Mouse (Mus musculus): ENCODE measurements around the gene Aup1. TPM values are rescaled to one million over a fixed set of nuclear protein-coding genes. Genes with fewer than 3 reads are reported as not detected.

The Aup1 gene
- polyA plus RNA-seq, 1 experiment from 2014 or later, result 112 TPM

GRCm38 (mm10) chr6:83068706-83069487 lies 14.6 kb downstream of the Aup1 start:
- H3K9me3 ChIP-seq (ENCODE audit: control insufficient read depth, low read length), result no peaks in the 10 kb centered on the region
- no peaks in the 10 kb centered on the region for H3K36me3 ChIP-seq (ENCODE audit: control insufficient read depth, insufficient read depth, low read length)
- H3K4me2 ChIP-seq (replicated peaks; ENCODE audit: low read depth, low read length), result 0 out of 2 replicates have a peak overlapping the region, but pooled peaks have one; percentile 2
- no peak overlapping the region for H3K27ac ChIP-seq (ENCODE audit: low read depth, low read length)
- H3K4me3 ChIP-seq (ENCODE audit: low read depth, low read length), result peak overlapping the region; percentile 22
- under 1% methylated on average over 81 of the region's 81 CpGs for WGBS
- no peak overlapping the region for H3K9ac ChIP-seq (ENCODE audit: low read depth, low read length)
- H3K27me3 ChIP-seq (ENCODE audit: control insufficient read depth, insufficient read depth, low read length), result peaks cover 95% of the 10 kb centered on the region
- DNase-seq (ENCODE audit: low spot score) (peak; percentile 63), ATAC-seq (ENCODE audit: low FRiP score) (no peak)
- H3K4me1 ChIP-seq (replicated peaks; ENCODE audit: control insufficient read depth, insufficient read depth, low read length), result peaks cover 10% of the 10 kb centered on the region

GRCm38 (mm10) chr6:83069488-83070246 lies 15.3 kb downstream of the Aup1 start:
- no peak overlapping the region for H3K9ac ChIP-seq (ENCODE audit: low read depth, low read length)
- 0 out of 2 replicates have a peak overlapping the region, but pooled peaks have one; percentile 12 for H3K4me2 ChIP-seq (replicated peaks; ENCODE audit: low read depth, low read length)
- ATAC-seq (ENCODE audit: low FRiP score), result no peak
- no peak overlapping the region for H3K27ac ChIP-seq (ENCODE audit: low read depth, low read length)
- H3K4me3 ChIP-seq (ENCODE audit: low read depth, low read length), result peak overlapping the region; percentile 2; the same call in 1 of the 2 replicates
- peaks cover 96% of the 10 kb centered on the region for H3K27me3 ChIP-seq (ENCODE audit: control insufficient read depth, insufficient read depth, low read length)
- H3K9me3 ChIP-seq (ENCODE audit: control insufficient read depth, low read length), result no peaks in the 10 kb centered on the region
- DNase-seq (ENCODE audit: low spot score), result peak; percentile 62
- WGBS, result under 1% methylated on average over 65 of the region's 69 CpGs
- peaks cover 10% of the 10 kb centered on the region for H3K4me1 ChIP-seq (replicated peaks; ENCODE audit: control insufficient read depth, insufficient read depth, low read length)
- H3K36me3 ChIP-seq (ENCODE audit: control insufficient read depth, insufficient read depth, low read length), result no peaks in the 10 kb centered on the region

DNA sequence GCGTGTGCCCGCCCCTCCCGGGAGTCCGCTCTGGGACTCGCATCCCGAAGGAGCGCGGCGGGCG lies 15.8 kb downstream of the Aup1 start, which contains the start of gene Tlx2:
TSS of gene Tlx2 (minus strand) at position 47 of the 64 bp plus-strand sequence.
- H3K9ac ChIP-seq (ENCODE audit: low read depth, low read length), result no peak within 1 kb of the TSS
- 0% methylated on average over 4 of the region's 10 CpGs for WGBS
- H3K4me3 ChIP-seq (ENCODE audit: low read depth, low read length), result peak within 1 kb of the TSS; percentile 22; the same call in 1 of the 2 replicates
- H3K4me2 ChIP-seq (replicated peaks; ENCODE audit: low read depth, low read length), result 0 out of 2 replicates have a peak within 1 kb of the TSS, but pooled peaks have one; percentile 12
- peaks cover 10% of the 10 kb centered on the region for H3K4me1 ChIP-seq (replicated peaks; ENCODE audit: control insufficient read depth, insufficient read depth, low read length)
- no peak for ATAC-seq (ENCODE audit: low FRiP score)
- peaks cover 94% of the 10 kb centered on the region for H3K27me3 ChIP-seq (ENCODE audit: control insufficient read depth, insufficient read depth, low read length)
- no peaks in the 10 kb centered on the region for H3K36me3 ChIP-seq (ENCODE audit: control insufficient read depth, insufficient read depth, low read length)
- H3K27ac ChIP-seq (ENCODE audit: low read depth, low read length), result no peak within 1 kb of the TSS
- DNase-seq (ENCODE audit: low spot score), result peak; percentile 69
- H3K9me3 ChIP-seq (ENCODE audit: control insufficient read depth, low read length), result no peaks in the 10 kb centered on the region

GRCm38 (mm10) chr6:83070311-83071219 lies 16.2 kb downstream of the Aup1 start:
- ATAC-seq (ENCODE audit: low FRiP score), result no peak; the same call in none of the 2 replicates
- Histone ChIP-seq H3K27ac (ENCODE audit: low read depth, low read length) (no peak overlapping the region), H3K27me3 (ENCODE audit: control insufficient read depth, insufficient read depth, low read length) (peaks cover 92% of the 10 kb centered on the region), H3K9ac (ENCODE audit: low read depth, low read length) (no peak overlapping the region), H3K4me1 (replicated peaks; ENCODE audit: control insufficient read depth, insufficient read depth, low read length) (peaks cover 10% of the 10 kb centered on the region), H3K4me2 (replicated peaks; ENCODE audit: low read depth, low read length) (0 out of 2 replicates have a peak overlapping the region, but pooled peaks have one; percentile 12), H3K36me3 (ENCODE audit: control insufficient read depth, insufficient read depth, low read length) (no peaks in the 10 kb centered on the region), H3K9me3 (ENCODE audit: control insufficient read depth, low read length) (no peaks in the 10 kb centered on the region), H3K4me3 (ENCODE audit: low read depth, low read length) (peak overlapping the region; percentile 14; the same call in 1 of the 2 replicates)
- no peak for DNase-seq (ENCODE audit: low spot score)
- WGBS, result under 1% methylated on average over 54 of the region's 58 CpGs

DNA sequence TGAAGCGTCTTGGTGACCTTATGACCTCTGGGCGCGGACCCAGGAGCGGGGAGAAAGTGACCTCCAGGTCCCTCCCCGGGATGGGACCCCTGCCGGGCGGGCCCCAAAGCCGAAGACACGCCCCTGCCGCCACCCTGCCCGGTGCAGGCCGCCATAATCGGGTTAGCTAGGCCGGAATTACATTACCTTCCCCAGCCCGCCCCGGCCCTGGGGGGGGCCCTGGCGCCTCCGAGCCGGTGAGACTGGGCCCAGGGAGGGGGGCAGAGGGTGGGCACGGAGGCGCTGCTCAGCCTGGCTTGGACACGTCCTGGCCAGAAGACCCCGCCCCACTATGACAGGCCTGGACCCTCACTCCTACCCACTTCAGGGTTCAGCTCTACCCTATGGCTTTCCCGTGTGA lies 16.9 kb downstream of the Aup1 start:
- 0 out of 2 replicates have a peak overlapping the region, but pooled peaks have one; percentile 11 for H3K4me2 ChIP-seq (replicated peaks; ENCODE audit: low read depth, low read length)
- peaks cover 10% of the 10 kb centered on the region for H3K4me1 ChIP-seq (replicated peaks; ENCODE audit: control insufficient read depth, insufficient read depth, low read length)
- DNase-seq (ENCODE audit: low spot score) (no peak), ATAC-seq (ENCODE audit: low FRiP score) (peak; percentile 39)
- no peak overlapping the region for H3K9ac ChIP-seq (ENCODE audit: low read depth, low read length)
- no peak overlapping the region for H3K27ac ChIP-seq (ENCODE audit: low read depth, low read length)
- H3K36me3 ChIP-seq (ENCODE audit: control insufficient read depth, insufficient read depth, low read length), result no peaks in the 10 kb centered on the region
- H3K4me3 ChIP-seq (ENCODE audit: low read depth, low read length), result peak overlapping the region; percentile 14; the same call in 1 of the 2 replicates
- WGBS, result under 1% methylated on average over 24 of the region's 24 CpGs
- H3K27me3 ChIP-seq (ENCODE audit: control insufficient read depth, insufficient read depth, low read length), result peaks cover 92% of the 10 kb centered on the region
- H3K9me3 ChIP-seq (ENCODE audit: control insufficient read depth, low read length), result no peaks in the 10 kb centered on the region

DNA sequence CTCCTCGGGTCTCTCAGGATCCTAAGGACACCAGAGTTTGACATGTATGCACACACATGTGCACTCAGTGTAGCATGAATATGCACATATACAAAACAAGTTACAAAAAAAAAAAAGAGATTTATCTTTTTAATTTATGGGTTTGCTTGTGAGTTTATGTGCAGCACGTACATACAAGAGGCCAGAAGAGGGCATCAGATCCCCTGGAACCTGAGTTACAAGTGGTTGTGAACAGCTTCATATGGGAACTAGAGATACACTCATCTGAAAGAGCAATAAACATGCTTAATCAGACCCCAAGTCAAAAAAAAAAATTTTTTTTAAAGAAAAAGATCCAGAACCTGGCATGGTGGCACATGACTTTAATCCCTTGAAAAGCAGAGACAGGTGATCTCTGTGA lies 20.7 kb downstream of the Aup1 start:
- ATAC-seq (ENCODE audit: low FRiP score) (no peak), DNase-seq (ENCODE audit: low spot score) (no peak)
- Histone ChIP-seq H3K9me3 (ENCODE audit: control insufficient read depth, low read length) (no peaks in the 10 kb centered on the region), H3K27me3 (ENCODE audit: control insufficient read depth, insufficient read depth, low read length) (peaks cover 57% of the 10 kb centered on the region), H3K36me3 (ENCODE audit: control insufficient read depth, insufficient read depth, low read length) (no peaks in the 10 kb centered on the region), H3K4me2 (replicated peaks; ENCODE audit: low read depth, low read length) (no peak overlapping the region), H3K27ac (ENCODE audit: low read depth, low read length) (no peak overlapping the region), H3K4me3 (ENCODE audit: low read depth, low read length) (no peak overlapping the region), H3K9ac (ENCODE audit: low read depth, low read length) (no peak overlapping the region), H3K4me1 (replicated peaks; ENCODE audit: control insufficient read depth, insufficient read depth, low read length) (peaks cover 10% of the 10 kb centered on the region)
- WGBS, result 14% methylated on average over 2 of the region's 2 CpGs

- H3K27me3 ChIP-seq (ENCODE audit: control insufficient read depth, insufficient read depth, low read length), result peaks cover 35% of the 10 kb centered on the region
- peak; percentile 83 for ATAC-seq (ENCODE audit: low FRiP score)
- DNase-seq (ENCODE audit: low spot score), result no peak
Measured at GRCm38 (mm10) chr6:83077630-83078323, 23.5 kb downstream of the Aup1 start, which contains the start of gene Pcgf1. Gene Pcgf1 (plus strand): TSS chr6:83077869.

More at GRCm38 (mm10) chr6:83077630-83078323, 23.5 kb downstream of the Aup1 start, which contains the start of gene Pcgf1:
- Histone ChIP-seq H3K9ac (ENCODE audit: low read depth, low read length) (peak within 1 kb of the TSS; percentile 78), H3K4me1 (replicated peaks; ENCODE audit: control insufficient read depth, insufficient read depth, low read length) (no peaks in the 10 kb centered on the region), H3K36me3 (ENCODE audit: control insufficient read depth, insufficient read depth, low read length) (no peaks in the 10 kb centered on the region), H3K9me3 (ENCODE audit: control insufficient read depth, low read length) (no peaks in the 10 kb centered on the region), H3K4me2 (replicated peaks; ENCODE audit: low read depth, low read length) (peak within 1 kb of the TSS; percentile 78), H3K27ac (ENCODE audit: low read depth, low read length) (peak within 1 kb of the TSS; percentile 83), H3K4me3 (ENCODE audit: low read depth, low read length) (peak within 1 kb of the TSS; percentile 77)
- WGBS, result under 1% methylated on average over 54 of the region's 54 CpGs
